Mouse (Mus musculus): ENCODE measurements around the gene Trp53i11. TPM values are rescaled to one million over a fixed set of nuclear protein-coding genes. Genes with fewer than 3 reads are reported as not detected.

Gene Trp53i11
- polyA plus RNA-seq, 1 experiment from 2014 or later, result 55.6 TPM

- 52% methylated on average over 5 of the region's 5 CpGs for WGBS
- Histone ChIP-seq H3K4me2 (no peak overlapping the region), H3K4me1 (peaks cover 56% of the 10 kb centered on the region), H3K4me3 (replicated peaks) (no peak overlapping the region), H3K27ac (replicated peaks) (no peak overlapping the region), H3K36me3 (no peaks in the 10 kb centered on the region), H3K9ac (replicated peaks) (no peak overlapping the region), H3K9me3 (replicated peaks) (no peaks in the 10 kb centered on the region), H3K27me3 (replicated peaks) (no peaks in the 10 kb centered on the region)
- no peak for ATAC-seq (ENCODE audit: low FRiP score)
Measured at GRCm38 (mm10) chr2:93220447-93220846, 33.1 kb downstream of the Trp53i11 start.

- H3K4me3 ChIP-seq (replicated peaks), result no peak overlapping the region
- H3K4me1 ChIP-seq, result peaks cover 52% of the 10 kb centered on the region
- no peaks in the 10 kb centered on the region for H3K9me3 ChIP-seq (replicated peaks)
- no peak overlapping the region for H3K9ac ChIP-seq (replicated peaks)
- 58% methylated on average over 6 of the region's 6 CpGs for WGBS
- no peak for ATAC-seq (ENCODE audit: low FRiP score)
- no peak overlapping the region for H3K27ac ChIP-seq (replicated peaks)
- no peaks in the 10 kb centered on the region for H3K36me3 ChIP-seq
- H3K4me2 ChIP-seq, result no peak overlapping the region
- no peaks in the 10 kb centered on the region for H3K27me3 ChIP-seq (replicated peaks)
Measured at GRCm38 (mm10) chr2:93223463-93223862, 36.1 kb downstream of the Trp53i11 start.

DNA sequence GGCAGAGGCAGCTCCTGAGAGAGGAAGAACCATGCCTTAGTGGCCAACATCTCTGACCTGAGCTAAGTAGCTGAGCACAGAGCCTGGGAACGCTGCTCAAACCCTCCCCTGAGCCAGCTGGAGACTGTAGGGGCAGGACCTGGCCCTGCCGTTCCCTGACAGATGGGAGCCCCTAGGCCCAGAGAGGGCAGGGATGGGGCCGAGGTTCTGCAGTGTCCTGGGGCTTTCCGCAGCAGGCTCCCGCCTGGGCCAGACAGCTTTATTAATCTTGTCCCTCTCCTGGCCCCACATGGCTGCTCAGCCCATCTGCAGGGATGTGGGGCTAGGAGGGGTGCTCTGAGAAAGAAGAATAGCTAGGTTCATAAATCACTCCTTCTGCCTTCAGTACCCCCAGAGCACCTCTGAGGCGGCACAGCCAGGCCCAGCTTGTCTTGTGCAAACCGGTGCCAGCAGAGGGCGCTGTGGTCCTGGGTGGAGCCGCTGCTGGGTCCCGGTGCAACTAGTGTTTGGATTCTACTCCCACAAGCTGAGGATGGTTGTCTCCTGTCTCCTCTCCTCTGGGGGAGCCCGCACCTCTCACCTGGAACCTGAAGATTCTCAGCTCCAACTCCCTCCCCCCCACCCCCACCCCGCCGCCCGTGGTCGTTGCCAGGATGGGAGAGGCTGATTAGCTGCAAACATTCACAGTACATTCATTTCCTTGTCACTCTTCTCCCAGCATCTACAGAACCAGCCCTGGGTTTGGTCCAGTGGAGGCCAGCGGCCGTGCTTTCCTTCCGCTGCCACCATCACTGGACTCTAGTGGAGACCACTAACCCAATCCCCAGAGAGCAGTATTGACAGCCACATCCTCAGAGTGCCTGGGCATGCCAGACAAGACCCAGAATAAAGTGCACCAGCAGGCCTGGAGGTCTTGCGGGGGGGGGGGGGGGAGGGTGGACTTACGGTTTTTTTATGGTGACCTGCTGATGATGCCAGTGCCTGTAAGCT lies 39.6 kb downstream of the Trp53i11 start:
- WGBS, result 4% methylated on average over 19 of the region's 20 CpGs

DNA sequence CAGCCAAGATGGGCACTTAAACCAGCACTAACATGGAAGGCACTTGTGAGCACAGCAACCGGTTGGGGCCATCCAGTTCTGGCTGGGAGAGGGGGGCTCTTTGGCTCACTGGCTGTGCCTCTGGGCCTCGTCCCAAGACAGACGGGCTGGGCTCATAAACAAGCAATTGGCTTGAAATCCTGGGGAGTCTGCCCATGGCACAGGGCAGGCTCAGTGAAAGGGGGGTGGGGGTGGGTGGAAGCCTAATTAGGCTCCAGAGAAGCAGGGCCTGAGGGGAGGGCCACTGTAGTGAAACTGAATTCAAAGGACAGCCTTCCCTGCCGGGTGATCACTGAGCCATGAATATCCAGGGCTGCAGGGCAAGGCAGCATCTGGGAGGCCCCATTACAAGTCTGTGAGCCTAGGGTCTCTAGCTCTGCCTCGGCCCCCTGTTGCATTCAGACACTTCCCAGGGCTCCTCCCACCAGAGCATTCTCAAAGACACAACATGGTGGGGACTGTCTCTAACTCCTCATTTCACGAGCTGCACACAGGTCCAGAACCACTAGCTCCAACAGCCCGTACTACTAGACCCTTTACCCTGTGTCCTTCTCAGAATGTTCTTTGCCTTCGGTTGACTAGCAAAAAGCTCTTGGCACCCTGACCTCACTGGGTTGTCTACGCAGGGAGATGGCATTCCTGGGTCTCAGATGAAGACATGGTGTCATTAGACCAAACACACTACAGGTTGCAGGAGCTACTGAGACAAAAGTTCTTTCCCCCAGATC lies 40.5 kb downstream of the Trp53i11 start:
- H3K27ac ChIP-seq (replicated peaks), result peak overlapping the region; percentile 70
- WGBS, result 14% methylated on average over 9 of the region's 9 CpGs
- H3K27me3 ChIP-seq (replicated peaks), result no peaks in the 10 kb centered on the region
- ATAC-seq (ENCODE audit: low FRiP score), result peak; percentile 76
- H3K4me1 ChIP-seq, result peaks cover 57% of the 10 kb centered on the region
- no peaks in the 10 kb centered on the region for H3K9me3 ChIP-seq (replicated peaks)
- no peak overlapping the region for H3K4me3 ChIP-seq (replicated peaks)
- 0 out of 2 replicates have a peak overlapping the region, but pooled peaks have one; percentile 36 for H3K4me2 ChIP-seq
- no peaks in the 10 kb centered on the region for H3K36me3 ChIP-seq
- H3K9ac ChIP-seq (replicated peaks), result 0 out of 2 replicates have a peak overlapping the region, but pooled peaks have one; percentile 10

More for the DNA sequence above, 39.6 kb downstream of the Trp53i11 start:
- Histone ChIP-seq H3K9ac (replicated peaks) (peak overlapping the region; percentile 6; the same call in 1 of the 2 replicates), H3K27ac (replicated peaks) (peak overlapping the region; percentile 68), H3K4me3 (replicated peaks) (no peak overlapping the region), H3K4me2 (peak overlapping the region; percentile 36), H3K4me1 (peaks cover 57% of the 10 kb centered on the region), H3K27me3 (replicated peaks) (no peaks in the 10 kb centered on the region), H3K36me3 (no peaks in the 10 kb centered on the region), H3K9me3 (replicated peaks) (no peaks in the 10 kb centered on the region)
- ATAC-seq (ENCODE audit: low FRiP score), result peak; percentile 65

DNA sequence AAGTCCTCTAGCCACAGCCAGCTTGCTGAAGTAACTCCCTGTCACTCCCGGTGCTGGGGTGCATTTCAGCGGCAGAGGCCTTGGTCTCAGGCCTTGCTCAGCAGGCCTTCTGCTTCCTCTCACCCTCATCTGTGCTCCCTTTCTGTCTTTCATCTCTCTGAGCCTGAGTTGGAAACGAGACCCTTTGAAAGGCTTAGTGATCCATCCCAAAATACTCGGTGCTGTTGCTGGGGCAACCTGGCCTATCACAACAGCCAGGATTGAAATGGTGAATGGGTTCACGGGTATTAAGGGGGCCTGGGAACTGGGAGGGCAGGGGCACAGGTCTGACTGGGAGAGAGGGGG lies 41.1 kb downstream of the Trp53i11 start:
- Histone ChIP-seq H3K9me3 (replicated peaks) (no peaks in the 10 kb centered on the region), H3K36me3 (no peaks in the 10 kb centered on the region), H3K4me3 (replicated peaks) (no peak overlapping the region), H3K9ac (replicated peaks) (0 out of 2 replicates have a peak overlapping the region, but pooled peaks have one; percentile 10), H3K27ac (replicated peaks) (peak overlapping the region; percentile 70), H3K4me1 (peaks cover 56% of the 10 kb centered on the region), H3K27me3 (replicated peaks) (no peaks in the 10 kb centered on the region), H3K4me2 (no peak overlapping the region)
- 8% methylated on average over 5 of the region's 5 CpGs for WGBS
- ATAC-seq (ENCODE audit: low FRiP score), result peak; percentile 14; the same call in 1 of the 2 replicates

DNA sequence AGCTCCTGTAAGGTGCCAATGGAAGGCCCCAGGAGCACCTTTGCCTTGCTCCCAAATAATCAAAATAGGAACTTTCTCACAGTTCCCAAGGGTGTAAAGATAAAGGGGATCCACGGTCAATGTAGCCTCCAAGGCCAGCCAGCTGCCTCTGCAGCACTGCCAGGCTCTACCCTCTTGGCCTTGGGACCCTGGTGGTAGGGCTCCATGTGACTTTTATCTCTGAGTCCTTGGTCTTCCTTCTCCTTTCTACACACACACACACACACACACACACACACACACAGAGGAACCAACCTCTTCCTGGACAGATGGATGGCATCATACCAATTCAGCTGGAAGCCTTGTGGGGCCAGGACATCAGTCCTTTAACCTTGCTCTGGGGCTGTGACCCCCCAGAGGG lies 44.8 kb downstream of the Trp53i11 start:
- no peak overlapping the region for H3K27ac ChIP-seq (replicated peaks)
- no peaks in the 10 kb centered on the region for H3K27me3 ChIP-seq (replicated peaks)
- no peaks in the 10 kb centered on the region for H3K9me3 ChIP-seq (replicated peaks)
- H3K4me2 ChIP-seq, result no peak overlapping the region
- H3K36me3 ChIP-seq, result no peaks in the 10 kb centered on the region
- H3K9ac ChIP-seq (replicated peaks), result no peak overlapping the region
- 79% methylated on average over 1 of the region's 1 CpGs for WGBS
- peaks cover 38% of the 10 kb centered on the region for H3K4me1 ChIP-seq
- H3K4me3 ChIP-seq (replicated peaks), result no peak overlapping the region
- no peak for ATAC-seq (ENCODE audit: low FRiP score)

GRCm38 (mm10) chr2:93237055-93237454 lies 49.7 kb downstream of the Trp53i11 start:
- no peak overlapping the region for H3K27ac ChIP-seq (replicated peaks)
- 86% methylated on average over 1 of the region's 1 CpGs for WGBS
- no peak for ATAC-seq (ENCODE audit: low FRiP score)
- H3K4me3 ChIP-seq (replicated peaks), result no peak overlapping the region
- no peak overlapping the region for H3K9ac ChIP-seq (replicated peaks)
- no peak overlapping the region for H3K4me2 ChIP-seq
- peaks cover 9% of the 10 kb centered on the region for H3K4me1 ChIP-seq
- H3K27me3 ChIP-seq (replicated peaks), result no peaks in the 10 kb centered on the region
- no peaks in the 10 kb centered on the region for H3K36me3 ChIP-seq
- H3K9me3 ChIP-seq (replicated peaks), result no peaks in the 10 kb centered on the region

DNA sequence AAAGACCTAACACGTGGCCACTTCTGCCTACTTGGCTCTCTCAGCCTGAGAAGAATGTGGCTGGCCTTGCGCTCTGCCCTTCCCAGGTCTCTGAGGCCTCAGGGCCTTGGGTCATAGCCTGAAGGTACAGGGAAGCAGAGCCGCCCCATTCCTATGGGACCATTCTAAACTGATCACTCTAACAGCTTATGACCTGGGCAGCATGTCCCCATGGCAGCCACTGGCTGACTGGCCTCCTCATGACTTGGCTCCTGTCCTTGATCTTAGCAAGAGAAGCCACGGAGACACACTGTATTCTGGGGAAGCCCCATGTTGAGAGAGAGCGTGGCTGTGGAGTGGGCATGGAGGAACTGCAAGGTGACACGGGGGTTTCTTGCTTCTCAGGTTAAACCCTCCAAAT lies 51.5 kb downstream of the Trp53i11 start:
- H3K4me2 ChIP-seq, result no peak overlapping the region
- H3K4me3 ChIP-seq (replicated peaks), result no peak overlapping the region
- ATAC-seq (ENCODE audit: low FRiP score), result no peak
- 86% methylated on average over 6 of the region's 6 CpGs for WGBS
- no peaks in the 10 kb centered on the region for H3K36me3 ChIP-seq
- H3K4me1 ChIP-seq, result peaks cover 16% of the 10 kb centered on the region
- no peaks in the 10 kb centered on the region for H3K9me3 ChIP-seq (replicated peaks)
- H3K9ac ChIP-seq (replicated peaks), result no peak overlapping the region
- H3K27me3 ChIP-seq (replicated peaks), result no peaks in the 10 kb centered on the region
- H3K27ac ChIP-seq (replicated peaks), result no peak overlapping the region

GRCm38 (mm10) chr2:93242166-93242565 lies 54.8 kb downstream of the Trp53i11 start:
- no peaks in the 10 kb centered on the region for H3K36me3 ChIP-seq
- no peak overlapping the region for H3K27ac ChIP-seq (replicated peaks)
- no peak overlapping the region for H3K4me2 ChIP-seq
- no peak overlapping the region for H3K4me3 ChIP-seq (replicated peaks)
- ATAC-seq (ENCODE audit: low FRiP score), result no peak
- no peaks in the 10 kb centered on the region for H3K27me3 ChIP-seq (replicated peaks)
- H3K9me3 ChIP-seq (replicated peaks), result no peaks in the 10 kb centered on the region
- peaks cover 33% of the 10 kb centered on the region for H3K4me1 ChIP-seq
- no peak overlapping the region for H3K9ac ChIP-seq (replicated peaks)
- WGBS, result 65% methylated on average over 5 of the region's 5 CpGs

DNA sequence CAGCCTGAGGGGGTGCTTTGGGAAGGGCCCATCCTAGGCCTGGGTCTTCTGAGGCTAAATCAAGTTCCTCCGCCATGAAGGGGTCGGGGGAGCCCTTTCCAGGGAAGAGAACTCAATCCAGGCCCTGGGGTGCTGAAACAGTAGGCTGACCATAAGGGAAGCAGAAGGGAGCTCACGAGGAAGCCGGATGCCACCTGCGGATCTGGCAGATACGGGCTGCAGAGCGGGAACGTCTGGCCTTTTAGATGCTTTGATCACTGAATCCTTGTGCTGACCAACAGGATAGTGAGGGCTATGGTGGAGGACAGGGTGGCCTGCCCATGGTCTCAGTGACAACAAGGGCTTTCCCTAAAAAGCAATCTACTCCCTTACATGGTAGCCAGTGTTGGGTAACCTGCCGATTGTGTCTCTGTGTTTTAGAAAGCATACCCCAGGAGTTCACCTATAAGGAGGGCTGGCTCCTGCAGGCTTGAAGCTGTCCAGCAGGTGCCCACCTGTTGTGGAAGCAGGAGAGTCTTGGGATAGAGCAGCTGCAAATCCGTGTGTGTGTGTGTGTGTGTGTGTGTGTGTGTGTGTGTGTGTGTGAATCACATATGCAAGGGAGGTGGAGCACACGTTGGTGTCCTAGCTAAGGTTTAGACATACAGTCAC lies 56.2 kb downstream of the Trp53i11 start:
- Histone ChIP-seq H3K27me3 (replicated peaks) (no peaks in the 10 kb centered on the region), H3K9ac (replicated peaks) (no peak overlapping the region), H3K27ac (replicated peaks) (no peak overlapping the region), H3K4me1 (peaks cover 47% of the 10 kb centered on the region), H3K4me2 (no peak overlapping the region), H3K9me3 (replicated peaks) (no peaks in the 10 kb centered on the region), H3K36me3 (no peaks in the 10 kb centered on the region), H3K4me3 (replicated peaks) (no peak overlapping the region)
- WGBS, result 79% methylated on average over 11 of the region's 11 CpGs
- ATAC-seq (ENCODE audit: low FRiP score), result no peak

DNA sequence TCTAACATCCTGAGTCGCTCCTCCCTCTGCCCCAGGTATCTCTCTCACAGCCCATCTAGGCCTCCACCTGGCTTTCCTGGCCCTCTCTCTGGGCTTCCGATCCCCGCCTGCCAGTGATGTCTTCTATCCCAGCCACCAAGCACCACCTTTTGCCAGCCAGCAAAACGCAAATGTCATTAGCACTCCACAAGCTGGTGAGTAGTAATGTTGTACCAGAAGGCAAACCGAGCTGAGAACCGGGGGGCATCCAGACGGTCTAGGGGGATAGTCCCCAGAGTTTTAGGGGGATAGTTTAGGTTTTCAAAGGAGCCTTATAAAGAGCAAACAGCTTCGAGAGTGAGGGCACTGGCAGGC lies 56.7 kb downstream of the Trp53i11 start:
- Histone ChIP-seq H3K4me3 (replicated peaks) (no peak overlapping the region), H3K27ac (replicated peaks) (no peak overlapping the region), H3K4me2 (no peak overlapping the region), H3K27me3 (replicated peaks) (no peaks in the 10 kb centered on the region), H3K9me3 (replicated peaks) (no peaks in the 10 kb centered on the region), H3K9ac (replicated peaks) (no peak overlapping the region), H3K4me1 (peaks cover 52% of the 10 kb centered on the region), H3K36me3 (no peaks in the 10 kb centered on the region)
- no peak for ATAC-seq (ENCODE audit: low FRiP score)
- 82% methylated on average over 8 of the region's 8 CpGs for WGBS

All from neural tube, embryonic 15.5 days (tissue).